Mouse (Mus musculus) left cerebral cortex, postnatal 10 days (tissue): Measurements from ENCODE around the gene Nudt4. TPM values are rescaled to one million over a fixed set of nuclear protein-coding genes. Genes with fewer than 3 reads are reported as not detected.

Experiments
- DNase-seq, 2 experiments: peaks; one replicate each; pipeline ENCODE4 v3.0.0; 2021 to 2022; ENCODE audit warnings: low spot score in 2 of 2, mixed read lengths in 1 of 2; ENCODE audit errors: extremely low spot score in 1 of 2
- intact Hi-C: fragments of 180-260 bp; cut with DNase I; formaldehyde crosslinking; loops from one replicate; pipeline ENCODE4 v1.15.1; 2025
- total RNA-seq, 2 experiments: library from RNA; stranded (reverse); gene quantifications; 2 replicates each; pipeline ENCODE4 v1.2.3; 2021

The Nudt4 gene
- total RNA-seq, 2 experiments from 2014 or later: 207 to 231 TPM

GRCm38 (mm10) chr10:95546178-95546577 lies 17.8 kb downstream of the Nudt4 start:
- no peak for DNase-seq
- intact Hi-C loops: no loop called here

- intact Hi-C loops: no loop called here
- DNase-seq: no peak
These were observed 18.9 kb downstream of the Nudt4 start for GRCm38 (mm10) chr10:95545051-95545450.

GRCm38 (mm10) chr10:95544651-95545050 lies 19.3 kb downstream of the Nudt4 start:
- DNase-seq: no peak
- intact Hi-C loops: no loop called here

GRCm38 (mm10) chr10:95544004-95544403 lies 19.9 kb downstream of the Nudt4 start:
- intact Hi-C loops: no loop called here
- no peak for DNase-seq

GRCm38 (mm10) chr10:95543377-95543776 lies 20.6 kb downstream of the Nudt4 start:
- intact Hi-C loops: no loop called here
- DNase-seq: no peak

GRCm38 (mm10) chr10:95542916-95543315 lies 21.0 kb downstream of the Nudt4 start:
- intact Hi-C loops: no loop called here
- DNase-seq: no peak

- intact Hi-C loops: no loop called here
- no peak for DNase-seq
These were observed 24.1 kb downstream of the Nudt4 start for GRCm38 (mm10) chr10:95539841-95540240.

GRCm38 (mm10) chr10:95539260-95539659 lies 24.7 kb downstream of the Nudt4 start:
- DNase-seq: no peak
- intact Hi-C loops: no loop called here

GRCm38 (mm10) chr10:95536222-95536541 lies 27.8 kb downstream of the Nudt4 start:
- no peak for DNase-seq
- intact Hi-C loops: no loop called here

- intact Hi-C loops: no loop called here
- no peak for DNase-seq
These were observed 28.3 kb downstream of the Nudt4 start for GRCm38 (mm10) chr10:95535399-95536221.

GRCm38 (mm10) chr10:95533382-95533781 lies 30.6 kb downstream of the Nudt4 start:
- no peak for DNase-seq
- intact Hi-C loops: no loop called here

GRCm38 (mm10) chr10:95532916-95533315 lies 31.0 kb downstream of the Nudt4 start:
- DNase-seq: no peak
- intact Hi-C loops: no loop called here

- intact Hi-C loops: no loop called here
These were observed 33.3 kb downstream of the Nudt4 start for GRCm38 (mm10) chr10:95530551-95531121.

GRCm38 (mm10) chr10:95526495-95527122 lies 37.3 kb downstream of the Nudt4 start:
- intact Hi-C loops: no loop called here
- DNase-seq: no peak

More at GRCm38 (mm10) chr10:95530551-95531121, 33.3 kb downstream of the Nudt4 start:
- no peak for DNase-seq

GRCm38 (mm10) chr10:95525871-95526270 lies 38.1 kb downstream of the Nudt4 start:
- intact Hi-C loops: no loop called here
- no peak for DNase-seq

GRCm38 (mm10) chr10:95525037-95525675 lies 38.8 kb downstream of the Nudt4 start:
- no peak for DNase-seq
- intact Hi-C loops: no loop called here

- intact Hi-C loops: no loop called here
- no peak for DNase-seq
These were observed 46.3 kb downstream of the Nudt4 start for GRCm38 (mm10) chr10:95517656-95518055.

GRCm38 (mm10) chr10:95515293-95515931 lies 48.5 kb downstream of the Nudt4 start:
- intact Hi-C loops: no loop called here
- DNase-seq: peak in 1 of 2 experiments; percentile 75

- intact Hi-C loops: no loop called here
- DNase-seq: peak; percentile 97 to 99
These were observed 49.2 kb downstream of the Nudt4 start, which contains the start of gene Ube2n for GRCm38 (mm10) chr10:95514656-95515292. Gene Ube2n (plus strand): TSS chr10:95515145.
